Mouse (Mus musculus): ENCODE measurements around the gene Ott. TPM values are rescaled to one million over a fixed set of nuclear protein-coding genes. Genes with fewer than 3 reads are reported as not detected.

Gene Ott
- not detected in 2 replicates for polyA plus RNA-seq (2012; rRNA removed; ENCODE audit: low replicate concordance)

DNA sequence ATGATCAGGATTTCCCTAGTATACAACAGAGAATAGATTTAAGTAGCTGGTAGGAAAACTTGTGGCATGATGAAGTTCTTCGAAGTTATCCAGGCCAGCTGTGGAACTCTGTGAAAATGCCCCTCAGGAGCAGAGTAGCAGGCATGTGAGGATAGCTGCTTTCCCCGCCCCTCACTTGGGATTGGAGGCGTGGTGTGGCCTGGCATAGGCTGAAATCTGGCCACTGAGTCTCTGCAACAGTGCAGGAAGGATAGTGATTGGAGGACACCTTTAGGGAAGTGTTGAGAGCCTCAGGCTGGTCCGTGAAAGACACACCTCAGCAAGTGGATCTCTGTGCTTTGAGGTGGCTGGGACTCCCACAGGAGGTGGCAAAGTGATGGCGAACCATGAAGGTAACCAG, at the start of gene Ott:
TSS of gene Ott (plus strand) at position 301 of the 400 bp plus-strand sequence.

Other genes starting within 250 kb of the Ott start
- not detected in 2 replicates for gene Luzp4, start 216.6 kb upstream of the Ott start, polyA plus RNA-seq (2012; rRNA removed; ENCODE audit: low replicate concordance)
- not detected in 2 replicates for gene Gm15093, start 198.1 kb downstream of the Ott start, polyA plus RNA-seq (2012; rRNA removed; ENCODE audit: low replicate concordance)

Data from duodenum, adult 2 months (tissue).